Mouse (Mus musculus) lung, embryonic 16.5 days (tissue): ENCODE data around the gene Cdc42se2. TPM values are rescaled to one million over a fixed set of nuclear protein-coding genes. Genes with fewer than 3 reads are reported as not detected.

Source experiments
- ATAC-seq: fragments of 200-750 bp; cut with Nextera tagmentation; 2 replicates; pipeline ENCODE4 v1.8.0; 2017; ENCODE audit warnings: low read depth, mild to moderate bottlenecking, moderate library complexity
- H3K27ac ChIP-seq: fragments of 300-500 bp; sonication (generic); 2 replicates; pipeline ENCODE4 v1.5.1; 2014; ENCODE audit warnings: mild to moderate bottlenecking, control low read depth, low read length
- H3K27me3 ChIP-seq: fragments of 300-500 bp; sonication (generic); 2 replicates; pipeline ENCODE4 v1.6.1; 2014; ENCODE audit warnings: low read depth, low read length, mixed read lengths; ENCODE audit not compliant: control insufficient read depth, insufficient read depth
- H3K36me3 ChIP-seq: fragments of 300-500 bp; sonication (generic); 2 replicates; pipeline ENCODE4 v1.6.1; 2014; ENCODE audit warnings: low read length; ENCODE audit not compliant: control insufficient read depth, insufficient read depth
- H3K4me1 ChIP-seq: fragments of 300-500 bp; sonication (generic); replicated peaks from 2 replicates; pipeline ENCODE4 v1.6.1; 2014; ENCODE audit warnings: low read length, mixed read lengths; ENCODE audit not compliant: control insufficient read depth, insufficient read depth
- H3K4me2 ChIP-seq: fragments of 300-500 bp; sonication (generic); 2 replicates; pipeline ENCODE4 v1.6.1; 2014; ENCODE audit warnings: low read depth, low read length, control low read depth
- H3K4me3 ChIP-seq: fragments of 300-500 bp; sonication (generic); 2 replicates; pipeline ENCODE4 v1.5.1; 2014; ENCODE audit warnings: mild to moderate bottlenecking, low read length, control low read depth
- H3K9ac ChIP-seq: fragments of 300-500 bp; sonication (generic); 2 replicates; pipeline ENCODE4 v1.6.1; 2014; ENCODE audit warnings: low read length, control low read depth
- H3K9me3 ChIP-seq: fragments of 300-500 bp; sonication (generic); 2 replicates; pipeline ENCODE4 v1.6.1; 2016; ENCODE audit warnings: low read length; ENCODE audit not compliant: control insufficient read depth
- WGBS: fragments of 180-500 bp; shearing (Covaris S2); extraction: QIAGEN DNeasy Blood & Tissue Kit; methylation state at CpG from one replicate; pipeline ENCODE4 v1.1.7; 2014; 5-methylcytosine and 5-hydroxymethylcytosine counted together
- polyA plus RNA-seq: library from polyadenylated mRNA; unstranded; fragments of >200 nt; fragmentation: Nextera tagmentation; extraction: Ambion mirVana; gene quantifications from 2 replicates; pipeline ENCODE4 v1.2.1, GENCODE M21; 2015

Cdc42se2 gene
- polyA plus RNA-seq, 1 experiment from 2014 or later = 69.7 TPM

- H3K4me1 ChIP-seq = peaks cover 15% of the 10 kb centered on the region
- no peaks in the 10 kb centered on the region for H3K9me3 ChIP-seq
- 93% methylated on average over 1 of the region's 1 CpGs for WGBS
- H3K4me2 ChIP-seq = no peak overlapping the region
- no peak for ATAC-seq
- H3K27me3 ChIP-seq = no peaks in the 10 kb centered on the region
- no peaks in the 10 kb centered on the region for H3K36me3 ChIP-seq
- no peak overlapping the region for H3K4me3 ChIP-seq
- H3K9ac ChIP-seq = no peak overlapping the region
- no peak overlapping the region for H3K27ac ChIP-seq
Measured at GRCm38 (mm10) chr11:54779946-54780345, 7.5 kb downstream of the Cdc42se2 start.

- Histone ChIP-seq H3K9ac (no peak overlapping the region), H3K4me1 (peaks cover 22% of the 10 kb centered on the region), H3K4me3 (no peak overlapping the region), H3K27me3 (no peaks in the 10 kb centered on the region), H3K27ac (no peak overlapping the region), H3K4me2 (no peak overlapping the region), H3K36me3 (no peaks in the 10 kb centered on the region), H3K9me3 (no peaks in the 10 kb centered on the region)
- WGBS = 31% methylated on average over 1 of the region's 1 CpGs
- ATAC-seq = no peak
Measured at GRCm38 (mm10) chr11:54778131-54778844, 9.2 kb downstream of the Cdc42se2 start.

- WGBS = 59% methylated on average over 6 of the region's 6 CpGs
- Histone ChIP-seq H3K27ac (no peak overlapping the region), H3K4me2 (no peak overlapping the region), H3K36me3 (no peaks in the 10 kb centered on the region), H3K4me1 (peaks cover 25% of the 10 kb centered on the region), H3K9me3 (no peaks in the 10 kb centered on the region), H3K27me3 (no peaks in the 10 kb centered on the region), H3K9ac (no peak overlapping the region), H3K4me3 (no peak overlapping the region)
- no peak for ATAC-seq
Measured at GRCm38 (mm10) chr11:54777387-54778130, 9.9 kb downstream of the Cdc42se2 start.

GRCm38 (mm10) chr11:54776735-54777333, 10.6 kb downstream of the Cdc42se2 start:
- H3K27me3 ChIP-seq = no peaks in the 10 kb centered on the region
- H3K4me2 ChIP-seq = no peak overlapping the region
- no peak overlapping the region for H3K9ac ChIP-seq
- no peak for ATAC-seq
- H3K4me3 ChIP-seq = no peak overlapping the region
- no peak overlapping the region for H3K27ac ChIP-seq
- no peaks in the 10 kb centered on the region for H3K9me3 ChIP-seq
- 52% methylated on average over 4 of the region's 4 CpGs for WGBS
- no peaks in the 10 kb centered on the region for H3K36me3 ChIP-seq
- H3K4me1 ChIP-seq = peaks cover 25% of the 10 kb centered on the region

- 57% methylated on average over 2 of the region's 2 CpGs for WGBS
- H3K27ac ChIP-seq = no peak overlapping the region
- H3K9me3 ChIP-seq = no peaks in the 10 kb centered on the region
- no peak overlapping the region for H3K4me3 ChIP-seq
- H3K9ac ChIP-seq = no peak overlapping the region
- H3K4me1 ChIP-seq = peaks cover 25% of the 10 kb centered on the region
- H3K27me3 ChIP-seq = no peaks in the 10 kb centered on the region
- H3K4me2 ChIP-seq = no peak overlapping the region
- ATAC-seq = no peak
- no peaks in the 10 kb centered on the region for H3K36me3 ChIP-seq
Measured at GRCm38 (mm10) chr11:54776367-54776701, 11.1 kb downstream of the Cdc42se2 start.

GRCm38 (mm10) chr11:54775628-54776366, 11.7 kb downstream of the Cdc42se2 start:
- Histone ChIP-seq H3K36me3 (no peaks in the 10 kb centered on the region), H3K27me3 (no peaks in the 10 kb centered on the region), H3K9me3 (no peaks in the 10 kb centered on the region), H3K4me3 (no peak overlapping the region), H3K27ac (no peak overlapping the region), H3K4me1 (peaks cover 25% of the 10 kb centered on the region), H3K9ac (no peak overlapping the region), H3K4me2 (no peak overlapping the region)
- ATAC-seq = 0 out of 2 replicates have a peak, but pooled peaks have one; percentile 36
- WGBS = 56% methylated on average over 4 of the region's 4 CpGs

- Histone ChIP-seq H3K36me3 (no peaks in the 10 kb centered on the region), H3K4me1 (peaks cover 25% of the 10 kb centered on the region), H3K9ac (no peak overlapping the region), H3K4me3 (no peak overlapping the region), H3K27me3 (no peaks in the 10 kb centered on the region), H3K27ac (peak overlapping the region; percentile 31; the same call in 1 of the 2 replicates), H3K4me2 (no peak overlapping the region), H3K9me3 (no peaks in the 10 kb centered on the region)
- no peak; the same call in 1 of the 2 replicates for ATAC-seq
- WGBS = 62% methylated on average over 7 of the region's 7 CpGs
Measured at GRCm38 (mm10) chr11:54774282-54775078, 13.0 kb downstream of the Cdc42se2 start.

- Histone ChIP-seq H3K4me1 (peaks cover 20% of the 10 kb centered on the region), H3K27ac (no peak overlapping the region), H3K36me3 (no peaks in the 10 kb centered on the region), H3K27me3 (no peaks in the 10 kb centered on the region), H3K9me3 (no peaks in the 10 kb centered on the region), H3K4me3 (no peak overlapping the region), H3K4me2 (no peak overlapping the region), H3K9ac (no peak overlapping the region)
- ATAC-seq = no peak
Measured at GRCm38 (mm10) chr11:54771549-54771948, 15.9 kb downstream of the Cdc42se2 start.
